Mouse (Mus musculus) adrenal gland, postnatal 25 days (tissue): ENCODE results near the gene Pgbd1. TPM values are rescaled to one million over a fixed set of nuclear protein-coding genes. Genes with fewer than 3 reads are reported as not detected.
A peak's percentile ranks its signal among the peaks of the same experiment; 100 is the strongest.
"Not testable (repeated sequence)": the region's sequence is repeated elsewhere in the genome, so short reads cannot be mapped to it uniquely, and the experiment has no call there.

Experiments
- DNase-seq: peaks from one replicate; pipeline ENCODE4 v3.0.0; 2021; ENCODE audit warnings: mixed read lengths
- long read RNA-seq: library from polyadenylated mRNA; stranded (forward); transcript quantifications from one replicate; pipeline ENCODE4 v2.0.0, GENCODE M21; 2021
- total RNA-seq: library from RNA; stranded (reverse); gene quantifications from 2 replicates; pipeline ENCODE4 v1.2.3, GENCODE M21; 2021

The Pgbd1 gene
- total RNA-seq: 0.48 and 1.1 TPM in 2 replicates
- long read RNA-seq, partial matches to known transcripts: 1 of 2 reads
- long read RNA-seq, other reads (novel, unspliced or antisense): 1 of 2 reads

DNA sequence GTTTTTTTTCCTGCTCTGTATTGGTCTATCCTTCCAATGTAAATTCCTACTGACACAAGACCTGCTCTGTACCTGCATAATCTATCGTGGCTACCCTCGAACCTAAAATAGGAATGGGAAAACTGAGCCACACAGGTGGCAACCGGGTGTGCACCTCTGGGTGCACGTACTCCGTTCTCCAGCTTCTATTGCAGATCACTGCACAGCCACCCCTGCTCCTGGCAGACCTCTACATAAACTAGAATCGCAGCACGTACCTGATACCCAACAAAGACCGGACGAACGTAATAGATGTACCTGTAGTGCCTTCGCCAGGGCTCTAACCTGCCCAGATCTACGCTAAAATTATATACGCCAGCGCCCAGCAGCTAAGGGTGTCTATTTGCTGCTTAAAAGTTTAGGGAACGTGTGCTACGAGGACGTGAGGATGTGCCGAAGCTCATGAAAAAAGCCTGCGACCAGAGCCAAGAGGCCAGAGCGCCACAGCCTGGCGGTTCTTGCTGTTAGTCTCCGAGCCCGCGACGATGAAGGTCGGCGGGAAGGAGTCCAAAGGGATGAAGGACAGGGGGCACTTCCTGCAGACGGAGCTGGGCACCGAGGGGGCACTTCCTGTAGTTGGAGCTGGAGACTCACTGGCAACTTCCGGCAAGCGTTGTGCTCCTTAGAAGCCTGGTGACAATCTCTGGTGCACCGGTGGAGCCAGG lies at the start of gene Pgbd1:
TSS of gene Pgbd1 (minus strand) at position 556 of the 704 bp plus-strand sequence.
- DNase-seq: peak; percentile 75

DNA sequence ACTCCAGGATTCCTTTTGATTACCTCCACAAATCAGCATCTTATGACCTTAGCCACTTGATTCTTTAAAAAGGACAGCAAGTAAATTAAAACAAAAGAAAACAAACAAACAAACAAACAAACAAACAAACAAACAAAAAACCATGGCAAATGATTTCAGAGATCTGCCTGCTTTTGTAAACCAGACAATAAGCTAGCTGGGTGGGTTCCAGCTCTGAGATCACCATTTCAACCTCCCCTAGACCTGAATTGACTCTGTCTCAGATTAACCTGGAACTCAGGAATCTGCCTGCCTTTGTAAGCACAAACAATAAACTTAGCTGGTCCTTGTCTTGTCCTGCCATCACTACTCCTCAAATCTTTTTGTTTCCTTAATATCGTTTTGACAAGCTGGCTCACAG lies 46.0 kb upstream of the Pgbd1 start:
- no peak for DNase-seq

DNA sequence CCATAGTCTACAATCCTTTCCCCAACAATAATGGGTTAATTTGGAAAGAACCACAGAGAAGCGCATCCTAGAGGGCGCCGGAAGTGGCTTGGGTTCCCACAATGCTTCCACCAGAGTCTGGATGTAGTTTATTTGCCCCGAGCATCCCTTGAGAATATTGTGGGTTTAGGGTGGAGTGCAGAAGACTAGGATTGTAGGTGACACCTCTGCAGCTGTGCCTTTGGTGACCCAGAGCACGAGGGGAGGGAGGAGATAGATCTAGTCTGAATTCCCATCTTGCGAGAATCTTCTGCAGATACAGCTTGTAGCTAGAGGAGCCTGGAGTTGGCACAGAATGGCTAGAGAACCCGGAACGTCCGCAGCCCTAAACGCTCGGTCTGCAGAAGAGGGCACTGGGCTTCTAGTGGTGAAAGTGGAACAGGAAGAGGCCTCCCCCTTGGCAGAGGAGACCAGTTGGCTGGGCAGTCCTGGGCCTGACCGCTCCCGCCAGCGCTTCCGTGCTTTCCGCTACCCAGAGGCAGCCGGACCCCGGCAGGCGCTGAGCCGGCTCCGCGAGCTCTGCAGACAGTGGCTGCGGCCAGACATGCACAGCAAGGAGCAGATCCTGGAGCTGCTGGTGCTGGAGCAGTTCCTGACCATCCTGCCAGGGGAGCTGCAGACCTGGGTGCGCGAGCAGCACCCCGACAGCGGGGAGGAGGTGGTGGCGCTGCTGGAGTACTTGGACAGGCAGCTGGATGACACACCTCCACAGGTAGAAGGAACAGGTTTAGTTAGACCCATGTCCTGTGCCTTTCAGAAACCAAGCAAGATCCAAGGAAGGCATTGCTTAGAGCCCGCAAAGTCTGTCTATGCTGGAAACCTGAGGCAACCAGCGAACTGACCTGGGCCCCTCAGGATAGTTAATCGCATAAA lies 38.2 kb upstream of the Pgbd1 start, which contains the start of the genes Zkscan4 and Gm10065:
TSS of gene Zkscan4 (plus strand) at position 149 of the 912 bp plus-strand sequence.
TSS of gene Gm10065 (minus strand) at position 683 of the 912 bp plus-strand sequence.
- DNase-seq: peak; percentile 54

DNA sequence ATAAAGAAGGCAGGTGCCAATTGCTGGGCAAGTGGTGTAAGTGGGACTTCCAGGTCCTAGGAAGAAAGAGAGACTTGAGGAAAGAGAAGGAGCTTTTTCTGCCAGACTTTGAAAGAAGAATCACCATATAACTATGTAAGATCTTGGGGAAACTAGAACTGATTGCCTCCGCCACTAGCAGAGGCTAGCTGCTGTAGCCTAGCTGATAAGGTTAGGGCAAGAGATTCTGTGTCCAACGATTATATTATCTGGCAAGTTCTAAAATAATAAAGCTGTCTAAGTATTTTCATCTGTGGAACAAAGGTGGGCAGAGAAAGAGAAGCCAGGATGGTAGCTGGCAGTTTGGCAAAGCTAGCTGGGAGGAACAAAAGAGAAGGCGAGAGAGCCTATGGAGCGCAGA lies 31.6 kb upstream of the Pgbd1 start:
- DNase-seq: no peak

DNA sequence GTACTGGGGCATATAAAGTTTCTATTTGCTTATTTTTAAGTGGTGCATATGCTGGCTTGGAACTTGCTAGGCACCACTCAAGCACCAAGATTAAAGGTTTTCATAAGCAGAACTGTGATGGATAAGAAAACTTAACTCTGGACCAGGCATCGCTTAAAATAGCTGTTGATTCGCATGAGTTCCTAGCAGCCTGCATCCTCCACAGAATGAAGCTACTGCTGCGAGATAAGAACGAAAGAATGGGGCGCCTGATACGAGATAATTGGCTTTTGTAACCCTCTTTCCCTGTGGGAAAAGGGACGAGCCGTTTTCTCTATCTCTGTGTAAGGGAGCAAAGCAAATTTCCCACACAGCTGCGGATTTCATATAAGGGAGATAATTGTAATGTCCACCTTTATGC lies 28.2 kb upstream of the Pgbd1 start:
- no peak for DNase-seq

DNA sequence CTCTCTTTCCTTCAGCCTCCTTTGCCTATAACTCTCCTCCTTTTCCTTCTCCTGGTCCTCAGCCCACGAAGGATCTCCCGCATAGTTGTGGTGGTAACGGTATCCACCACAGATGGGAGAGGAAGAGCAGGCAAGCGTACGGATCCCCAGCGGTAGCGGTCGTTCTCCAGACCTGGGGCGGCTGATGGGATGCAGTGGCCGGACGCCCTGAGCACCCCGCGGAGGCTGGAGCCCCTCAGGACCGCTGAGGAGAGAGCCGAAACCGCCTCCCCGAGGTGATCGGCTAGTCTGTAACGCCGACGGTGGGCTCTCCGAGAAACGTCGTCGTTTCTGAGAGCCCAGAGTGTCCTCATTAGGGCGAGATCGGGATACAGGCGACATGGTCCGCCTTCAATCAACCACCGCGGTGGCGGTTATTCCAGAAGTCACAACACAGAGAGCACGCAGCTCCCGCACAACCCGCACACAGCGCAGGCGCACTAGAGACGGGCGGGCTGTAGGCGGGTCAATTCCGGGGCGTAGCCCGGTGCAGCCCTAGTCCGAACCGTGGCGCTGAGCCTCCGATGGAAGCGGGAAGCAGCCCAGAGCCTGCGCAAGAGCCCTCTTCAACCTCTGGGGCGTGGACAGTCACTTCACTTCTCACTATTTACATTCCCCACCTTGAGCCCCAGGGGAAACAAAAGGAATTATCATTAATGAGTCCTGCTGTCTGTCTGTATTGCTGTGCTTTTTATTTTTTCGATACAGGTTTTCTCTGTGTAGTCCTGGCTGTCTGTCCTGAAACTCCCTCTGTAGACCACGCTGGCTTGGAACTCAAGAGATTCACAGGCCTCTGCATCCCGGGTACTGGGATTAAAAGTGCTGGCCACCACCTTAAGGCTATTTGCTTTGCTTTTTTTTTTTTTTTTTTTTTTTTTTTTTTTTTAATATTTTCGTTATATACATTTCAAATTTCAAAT lies 27.5 kb upstream of the Pgbd1 start, which contains the start of gene Nkapl:
TSS of gene Nkapl (minus strand) at position 449 of the 959 bp plus-strand sequence.
- DNase-seq: peak; percentile 89

DNA sequence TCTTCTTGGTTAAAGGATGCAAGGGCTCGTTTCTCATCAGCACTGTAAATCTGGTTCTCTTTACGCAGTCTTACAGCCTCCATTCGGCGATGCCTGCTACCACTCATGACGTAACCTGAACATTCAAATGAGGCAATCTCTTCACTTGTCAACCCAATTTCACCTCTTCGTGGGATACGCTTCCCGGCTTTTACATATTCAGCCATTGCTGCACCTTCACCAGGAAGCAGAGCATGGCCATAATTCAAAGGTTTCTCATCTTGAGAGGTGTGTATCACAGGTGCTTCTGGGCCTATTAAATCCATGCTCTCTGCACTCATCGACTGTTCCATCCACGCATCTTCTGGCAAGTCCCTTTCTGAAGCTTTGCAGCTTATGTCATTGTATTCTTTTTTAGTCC lies 26.5 kb upstream of the Pgbd1 start:
- DNase-seq: no peak

DNA sequence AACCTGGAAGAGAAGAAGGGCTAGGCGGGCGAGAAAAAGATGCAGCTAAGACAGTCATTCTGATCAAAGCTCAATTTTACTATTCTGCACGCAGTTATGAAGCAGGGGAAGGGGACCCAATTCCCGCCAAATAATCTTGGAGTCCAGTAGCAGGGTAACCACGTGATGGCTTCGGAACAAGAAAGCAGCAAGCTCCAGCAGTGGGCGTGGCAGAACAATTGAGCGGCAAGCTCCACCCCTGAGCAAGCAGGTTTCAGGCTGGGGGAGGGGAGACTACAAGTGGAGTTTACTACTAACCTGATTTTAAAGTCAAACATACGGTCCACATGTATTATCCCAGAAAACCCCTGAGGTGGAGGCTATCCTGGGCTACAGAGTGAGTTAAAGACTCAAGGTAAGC lies 21.7 kb upstream of the Pgbd1 start:
- DNase-seq: not testable (repeated sequence)

DNA sequence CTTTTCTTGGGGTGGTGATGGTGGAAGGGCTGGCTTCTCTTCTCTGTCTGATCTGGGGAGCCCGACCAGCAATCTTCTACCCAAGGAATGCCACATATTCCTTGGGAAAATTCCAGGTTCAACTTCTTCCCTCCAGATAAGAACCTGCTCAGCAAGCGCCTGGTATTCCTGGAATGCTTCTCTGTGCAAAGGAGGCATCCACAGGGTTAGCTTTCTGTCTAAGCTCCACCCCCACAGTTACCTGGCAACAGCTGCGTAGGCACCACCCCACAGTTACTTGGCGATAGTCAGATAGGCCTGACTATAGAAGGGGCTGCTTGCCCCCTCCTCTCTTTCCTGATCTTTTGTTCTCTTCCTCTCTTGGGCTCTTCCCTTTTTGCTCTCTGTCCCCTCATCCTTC lies 15.5 kb upstream of the Pgbd1 start:
- no peak for DNase-seq

DNA sequence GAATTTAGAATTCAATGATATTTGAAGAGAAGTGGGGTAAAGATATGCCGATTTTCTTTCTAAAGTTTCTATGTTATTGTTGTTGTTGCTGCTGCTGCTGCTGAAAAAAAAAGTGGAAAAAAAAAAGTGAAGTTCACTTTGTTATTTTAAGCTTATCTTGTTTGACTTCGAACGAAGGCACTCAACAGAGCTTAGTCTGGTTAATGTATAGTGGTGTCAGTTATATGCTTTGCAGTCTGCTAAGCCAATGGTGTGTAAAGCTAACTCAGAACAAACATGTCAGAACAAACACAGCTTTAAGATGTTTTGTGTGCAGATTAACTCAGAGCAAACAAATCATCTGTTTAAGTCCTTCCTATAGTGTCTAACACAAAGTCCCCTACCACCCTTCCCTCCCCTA lies 13.3 kb upstream of the Pgbd1 start:
- DNase-seq: no peak

DNA sequence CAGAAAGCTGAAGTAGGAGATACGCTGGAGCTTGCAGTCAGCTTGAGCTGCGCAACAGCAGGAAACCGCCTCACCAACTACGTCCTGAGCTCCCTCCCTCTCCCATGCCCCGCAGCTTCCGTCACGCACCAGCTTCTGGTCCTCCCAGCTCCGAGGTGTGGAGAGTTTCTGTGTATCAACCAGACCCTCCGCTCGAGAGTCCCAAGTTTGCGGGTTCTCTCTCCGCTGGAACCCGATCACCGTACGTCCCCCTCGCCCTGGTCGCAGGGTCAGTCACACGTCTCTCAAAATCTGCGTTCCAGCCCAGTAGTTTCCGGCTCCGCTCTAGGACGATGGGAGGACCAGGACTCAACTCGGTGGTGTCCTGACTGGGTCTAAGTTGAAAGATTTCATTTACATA lies 12.6 kb upstream of the Pgbd1 start, which contains the start of gene Zscan26:
TSS of gene Zscan26 (minus strand) at position 282 of the 400 bp plus-strand sequence.
- peak; percentile 80 for DNase-seq

DNA sequence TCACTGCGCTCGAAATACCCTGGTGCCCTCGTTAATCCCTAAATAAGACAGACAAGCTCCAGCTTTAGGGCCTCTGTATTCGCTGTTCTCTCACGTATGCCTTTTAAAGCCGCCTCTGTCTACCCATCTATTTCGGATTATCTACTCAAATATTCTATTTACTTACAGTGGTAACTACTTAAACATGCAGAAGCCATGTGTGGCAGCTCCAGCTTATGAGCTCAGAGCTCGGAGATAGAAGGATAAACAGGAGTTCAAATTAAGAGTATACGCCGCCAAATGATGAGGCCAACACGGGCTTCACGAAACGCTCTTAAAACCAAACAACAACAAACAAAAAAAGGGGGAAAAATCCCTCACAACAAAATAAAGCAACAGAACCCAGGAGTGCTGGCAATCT lies 12.2 kb upstream of the Pgbd1 start:
- DNase-seq: no peak

DNA sequence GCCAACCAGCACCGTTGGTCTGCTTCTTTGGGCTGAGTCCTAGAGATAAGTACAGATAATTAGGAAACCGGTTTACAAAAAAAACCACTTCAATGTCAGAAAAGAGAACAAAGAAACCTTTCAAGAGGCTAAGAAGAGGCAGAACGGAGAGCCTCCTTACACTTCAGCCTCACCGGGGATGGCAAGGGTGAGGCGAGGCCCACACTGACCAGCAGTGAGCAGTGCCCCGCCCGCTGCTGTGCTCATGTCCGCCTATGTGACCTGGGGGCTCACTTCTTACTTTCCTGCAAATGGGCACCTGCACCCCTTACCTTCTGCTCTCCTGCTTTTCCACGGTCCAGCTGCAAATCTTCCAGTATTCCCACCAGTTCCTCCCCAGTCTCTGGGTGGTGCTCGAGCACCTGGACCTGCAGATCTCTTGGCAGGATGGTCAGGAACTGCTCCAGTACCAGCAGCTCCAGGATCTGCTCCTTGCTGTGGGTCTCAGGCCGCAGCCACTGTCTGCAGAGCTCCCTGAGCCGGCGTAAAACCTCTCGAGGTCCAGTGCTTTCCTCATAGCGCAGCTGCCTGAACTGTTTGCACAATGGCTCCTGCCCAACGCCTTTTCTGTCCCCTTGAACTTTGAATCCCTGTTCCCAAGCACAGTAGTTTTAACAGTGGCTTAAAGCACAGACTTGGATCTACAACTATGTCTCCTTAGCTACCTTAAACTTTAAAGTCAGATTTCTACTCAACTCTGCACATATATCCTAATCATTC lies 7.2 kb upstream of the Pgbd1 start:
- DNase-seq: no peak

DNA sequence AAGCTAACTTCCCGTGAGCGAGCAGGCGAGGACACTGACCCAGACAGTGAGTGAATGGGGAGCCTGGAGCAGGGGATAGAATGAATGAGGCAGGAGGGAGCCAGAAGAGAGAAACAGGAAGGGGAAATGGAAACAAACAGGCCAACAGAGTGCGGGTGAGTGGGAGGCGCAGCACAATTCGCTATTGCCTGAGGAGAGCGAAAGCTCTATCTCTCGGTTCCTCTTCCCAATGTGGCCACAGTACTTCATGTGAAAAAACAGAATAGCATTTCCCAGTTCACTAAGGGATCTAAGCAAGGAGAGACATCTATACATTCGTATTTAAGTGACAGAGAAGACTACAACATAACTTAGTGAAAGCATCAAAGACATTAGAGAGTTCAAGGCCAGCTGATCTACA lies 5.9 kb upstream of the Pgbd1 start:
- DNase-seq: no peak

DNA sequence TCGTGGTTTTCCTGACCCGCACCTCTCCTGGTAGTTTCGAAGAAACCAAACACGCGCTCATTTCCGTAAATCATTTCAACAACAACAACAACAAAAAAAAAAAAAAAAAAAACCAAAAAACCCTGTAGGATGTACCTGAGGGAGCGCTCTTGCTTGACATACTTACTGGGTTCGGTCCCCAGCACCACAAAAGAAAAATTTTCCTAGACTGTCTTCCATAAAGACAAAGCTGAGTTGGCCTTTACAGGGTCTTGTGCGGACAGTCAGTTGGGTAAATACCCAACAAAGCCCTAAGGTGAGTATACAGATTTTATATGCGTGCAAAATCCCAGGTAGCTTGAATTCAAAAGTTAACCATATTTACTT lies 332 bp upstream of the Pgbd1 start:
- no peak for DNase-seq

DNA sequence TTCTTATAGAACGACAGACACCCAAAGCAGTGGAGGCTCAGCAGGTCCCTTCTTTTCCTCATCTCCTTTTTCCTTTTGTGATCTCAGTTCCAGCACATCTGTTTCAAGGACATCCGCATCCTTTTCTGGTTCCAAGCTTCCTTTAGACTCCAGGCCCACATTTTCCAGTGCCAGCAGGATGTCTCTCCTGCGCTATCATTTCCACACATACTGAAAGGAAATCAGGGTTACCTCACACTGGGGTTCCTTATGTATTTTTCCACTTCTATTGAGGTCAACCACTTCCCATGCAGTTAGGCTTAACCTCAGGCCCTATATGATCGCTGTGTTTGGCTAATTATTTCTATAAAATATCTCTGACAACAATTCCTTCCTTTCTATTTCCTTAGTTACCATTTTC lies 5.4 kb downstream of the Pgbd1 start:
- DNase-seq: no peak

DNA sequence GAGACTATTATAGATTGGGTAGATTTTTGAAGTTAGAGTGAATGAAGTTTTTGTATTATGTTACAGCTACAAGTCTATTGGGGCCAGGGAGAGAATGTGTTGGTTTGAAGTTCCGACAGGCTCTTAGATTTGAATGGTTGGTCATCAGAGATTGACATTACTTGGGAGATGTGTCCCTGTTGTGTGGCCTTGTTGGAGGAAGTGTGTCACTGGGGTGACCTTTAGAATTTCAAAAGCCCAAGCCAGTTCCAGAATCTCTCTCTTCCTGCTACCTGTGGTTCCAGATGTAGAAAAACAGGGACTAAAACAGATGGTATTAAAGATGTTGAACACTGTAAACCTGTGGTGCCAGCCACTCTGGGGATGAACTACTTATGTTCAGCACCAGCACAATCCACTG lies 13.2 kb downstream of the Pgbd1 start:
- no peak for DNase-seq

DNA sequence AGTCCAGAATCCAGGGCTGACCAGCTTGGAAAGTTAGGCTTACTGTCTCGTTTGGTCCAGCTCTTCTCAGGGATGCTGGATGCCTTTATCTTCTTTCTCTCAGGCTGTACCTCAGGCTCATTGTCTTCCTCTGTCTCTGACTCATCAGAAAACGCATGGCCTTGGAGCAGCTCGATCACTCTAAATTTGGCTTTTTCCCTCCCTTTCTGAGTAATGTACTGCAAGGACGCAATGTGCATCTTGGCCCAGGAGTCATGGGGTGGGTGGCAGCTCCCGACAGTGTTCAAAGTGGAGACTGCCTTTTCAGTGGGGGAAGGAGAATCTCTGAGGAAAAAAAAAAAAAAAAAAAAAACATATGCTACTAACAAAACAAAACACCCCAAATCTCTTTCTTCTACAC lies 17.6 kb downstream of the Pgbd1 start:
- peak; percentile 51 for DNase-seq

DNA sequence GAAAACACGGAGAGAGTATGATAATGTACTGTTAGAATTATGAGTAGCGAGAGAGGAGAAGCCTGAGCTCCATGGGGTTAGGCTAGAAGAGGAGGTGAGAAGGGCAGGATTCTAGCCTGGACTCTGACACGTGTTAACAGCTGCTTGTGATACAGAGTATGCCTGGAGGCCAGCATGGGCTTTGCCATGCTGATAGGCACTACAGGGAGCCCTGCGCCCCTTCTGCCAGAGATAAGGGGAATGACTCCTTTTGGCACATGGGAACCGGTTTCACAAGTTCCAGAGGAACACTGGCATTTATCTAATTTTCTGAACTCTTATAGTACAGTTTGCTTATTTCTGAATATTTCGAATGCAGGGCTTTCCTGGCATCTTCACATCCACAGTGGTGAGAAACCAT lies 22.0 kb downstream of the Pgbd1 start:
- no peak for DNase-seq

DNA sequence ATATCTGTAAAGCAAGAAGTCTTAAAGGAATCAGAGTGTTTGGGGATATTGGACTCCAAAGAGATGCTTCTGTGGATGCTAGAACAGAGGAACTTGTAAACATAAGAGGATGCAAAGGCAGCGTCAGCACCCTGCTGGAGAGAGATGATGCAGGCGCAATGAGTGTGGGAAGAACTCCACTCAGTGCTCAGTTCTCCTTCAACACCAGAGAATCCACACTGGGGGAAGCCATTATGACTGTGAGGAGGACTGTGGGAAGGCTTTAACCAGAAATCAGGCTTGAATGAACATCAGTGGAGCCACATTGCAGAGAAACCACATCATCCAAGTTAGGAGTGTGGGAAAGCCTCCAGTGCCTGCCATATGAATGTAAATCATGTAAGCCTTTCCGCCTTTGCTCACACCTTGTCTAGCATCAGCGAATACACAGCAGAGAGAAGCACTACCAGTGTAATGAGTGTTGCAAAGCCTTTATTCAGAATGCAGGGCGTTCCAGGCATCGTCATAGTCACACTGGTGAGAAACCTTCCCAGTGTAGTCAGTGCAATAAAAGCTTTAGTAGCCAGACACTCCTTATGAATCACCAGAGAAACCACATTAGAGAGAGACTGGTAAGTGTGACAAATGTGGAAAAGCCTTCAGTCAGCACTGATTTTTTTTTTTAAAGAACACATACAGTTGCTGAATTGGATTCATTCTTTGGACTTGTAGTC lies 23.4 kb downstream of the Pgbd1 start:
- no peak for DNase-seq
